Comparison of ENCODE assay signal across 24 mouse cellular contexts in the genomic region with DNA sequence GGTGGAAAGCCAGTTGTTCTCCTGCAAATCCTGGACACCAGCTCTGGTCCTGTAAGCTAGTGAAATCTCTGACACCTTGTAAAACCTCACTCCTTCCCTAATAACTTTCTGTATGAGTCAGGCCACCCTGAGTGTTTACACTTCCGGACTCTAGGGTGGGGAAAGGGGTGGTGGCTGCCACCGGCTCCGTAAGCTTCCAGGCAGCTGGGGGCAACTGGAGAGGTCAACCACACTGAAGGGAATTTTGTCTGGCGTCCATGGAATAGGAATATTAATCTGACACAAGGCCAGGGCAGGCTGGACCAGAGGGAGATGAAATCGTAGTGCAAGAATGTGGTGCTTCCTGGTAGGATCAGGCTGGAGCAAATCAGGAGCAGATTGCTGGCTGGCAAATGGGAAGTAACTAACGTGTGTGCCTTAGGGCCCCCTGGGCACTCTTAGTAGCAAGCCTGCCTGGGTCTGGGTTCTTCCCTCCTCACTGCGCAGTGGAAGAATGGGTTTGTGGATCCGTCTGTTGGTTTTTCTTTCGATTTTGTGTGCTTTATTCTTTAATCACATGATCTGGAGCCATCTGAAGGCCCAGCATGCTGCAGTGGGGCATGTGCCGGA. TPM values are rescaled to one million over a fixed set of nuclear protein-coding genes. Genes with fewer than 3 reads are reported as not detected.
DNase-seq lines count a peak whose midpoint lies in the region; ATAC-seq lines count a peak whose summit lies in the region.
"Had no signal": no experiment of that assay in that cellular context is flagged by ENCODE, and none has a peak within 500 bp of the region (broad histone marks: within the 10 kb centered on the region; RNA-seq: fewer than 3 reads in every experiment).

No protein-coding gene starts in this region.

- H3K4me2 ChIP-seq in limb, embryonic 12.5 days: peak overlapping the region; percentile 18
- H3K4me2 ChIP-seq: liver, embryonic 15.5 days; midbrain, embryonic 15.5 days had no signal

- H3K27ac ChIP-seq in embryonic facial prominence, embryonic 10.5 days (replicated peaks): peak overlapping the region; percentile 54
- H3K27ac ChIP-seq in limb, embryonic 12.5 days: no peak overlapping the region
- H3K27ac ChIP-seq: hindbrain, embryonic 10.5 days; hindbrain, postnatal 0 days; layer of hippocampus, adult 2 months; liver, embryonic 15.5 days; midbrain, embryonic 15.5 days had no signal

- H3K9me3 ChIP-seq in embryonic facial prominence, embryonic 10.5 days: no peaks in the 10 kb centered on the region
- H3K9me3 ChIP-seq in limb, embryonic 12.5 days: no peaks in the 10 kb centered on the region
- H3K9me3 ChIP-seq: hindbrain, embryonic 10.5 days; liver, embryonic 15.5 days; megakaryocyte, embryonic 14.5 days; midbrain, embryonic 15.5 days had no signal

- no peaks in the 10 kb centered on the region for H3K27me3 ChIP-seq in embryonic facial prominence, embryonic 10.5 days (replicated peaks; ENCODE audit: low read depth, poor library complexity, severe bottlenecking)
- H3K27me3 ChIP-seq in limb, embryonic 12.5 days: no peaks in the 10 kb centered on the region
- H3K27me3 ChIP-seq: liver, embryonic 15.5 days; midbrain, embryonic 15.5 days had no signal

- no peaks in the 10 kb centered on the region for H3K36me3 ChIP-seq in embryonic facial prominence, embryonic 10.5 days (replicated peaks)
- no peaks in the 10 kb centered on the region for H3K36me3 ChIP-seq in limb, embryonic 12.5 days
- H3K36me3 ChIP-seq: hindbrain, embryonic 10.5 days; liver, embryonic 15.5 days; midbrain, embryonic 15.5 days had no signal

- ATAC-seq in limb, embryonic 12.5 days (ENCODE audit: insufficient number of reproducible peaks, insufficient read depth, low FRiP score, low TSS enrichment, low read depth): peak; percentile 59
- ATAC-seq in monocyte, adult 5-6 weeks (replicated peaks; ENCODE audit: insufficient number of reproducible peaks, low FRiP score, low TSS enrichment, poor library complexity, severe bottlenecking): no peak
- ATAC-seq in megakaryocyte progenitor cell, adult 5-6 weeks (replicated peaks; ENCODE audit: poor library complexity): no peak
- ATAC-seq: forebrain, embryonic 16.5 days; hindbrain, postnatal 0 days; midbrain, embryonic 15.5 days had no signal

- H3K4me3 ChIP-seq in embryonic facial prominence, embryonic 10.5 days: no peak overlapping the region
- no peak overlapping the region for H3K4me3 ChIP-seq in limb, embryonic 12.5 days (replicated peaks)
- H3K4me3 ChIP-seq: hindbrain, embryonic 10.5 days; layer of hippocampus, adult 2 months; liver, embryonic 15.5 days; megakaryocyte, embryonic 14.5 days; midbrain, embryonic 15.5 days had no signal

- intact Hi-C loops in gastrocnemius, postnatal 36 days (cut with DNase I): no loop called here

- WGBS in embryonic facial prominence, embryonic 10.5 days: 57% methylated on average over 10 of the region's 10 CpGs
- 34% methylated on average over 10 of the region's 10 CpGs for WGBS in limb, embryonic 12.5 days

- no peak overlapping the region for H3K9ac ChIP-seq in limb, embryonic 12.5 days (replicated peaks)
- H3K9ac ChIP-seq: liver, embryonic 15.5 days; midbrain, embryonic 15.5 days had no signal

- DNase-seq in gastrocnemius, postnatal 25 days: peak; percentile 24
- no peak for DNase-seq in gastrocnemius, postnatal 36 days
- DNase-seq in 3T3-L1 (ENCODE audit: low read depth, low spot score): peak; percentile 88
- DNase-seq in embryonic facial prominence, embryonic 10.5 days (ENCODE audit: low spot score): peak; percentile 32
- DNase-seq in kidney, adult 11 months: no peak
- DNase-seq: adrenal gland, postnatal 25 days; cerebellum, adult 11 months; cerebellum, postnatal 25 days; kidney, adult 2 months; kidney, postnatal 10 days; layer of hippocampus, postnatal 36 days; retina, postnatal 1 day; right cerebral cortex, postnatal 4 days; thymus, postnatal 36 days had no signal

- peaks cover 29% of the 10 kb centered on the region for H3K4me1 ChIP-seq in embryonic facial prominence, embryonic 10.5 days
- H3K4me1 ChIP-seq in limb, embryonic 12.5 days (replicated peaks): peaks cover 17% of the 10 kb centered on the region
- H3K4me1 ChIP-seq: liver, embryonic 15.5 days had no signal

RNA-seq across cellular contexts. Expression of a gene that starts 57.2 kb away (rescaled TPM):
- total RNA-seq in gastrocnemius, postnatal 25 days (2021): not detected
- not detected for total RNA-seq in gastrocnemius, postnatal 36 days (2021)
- polyA plus RNA-seq in embryonic facial prominence, embryonic 10.5 days (2016; fragmentation: Nextera tagmentation; extraction: Ambion mirVana): 0.21 and 0.38 TPM in 2 replicates
- 0.27 TPM in 1 of 2 replicates, not detected in the other for polyA plus RNA-seq in limb, embryonic 12.5 days (2016; fragmentation: Nextera tagmentation; extraction: Ambion mirVana)
- 1.0 TPM in 1 of 3 replicates, not detected in the others for total RNA-seq in monocyte, adult 5-6 weeks (2017)
- not detected in 2 replicates for total RNA-seq in megakaryocyte progenitor cell, adult 5-6 weeks (2015)
- not detected in 2 replicates for total RNA-seq in megakaryocyte progenitor cell, adult 5-6 weeks (2017)
- total RNA-seq: adrenal gland, postnatal 25 days had no signal

Comparison
In these comparisons a context has a peak if more than half of its experiments do, and no peak if none do; other contexts are left out.
1. DNase-seq: peak in gastrocnemius, postnatal 25 days (single experiment), 3T3-L1 (single experiment) and embryonic facial prominence, embryonic 10.5 days (single experiment); none in gastrocnemius, postnatal 36 days (0 of 2) and kidney, adult 11 months (single experiment).